9 mouse cellular contexts compared by ENCODE assay signal in genomic region chr15:85000984-85001982, GRCm38 (mm10). TPM values are rescaled to one million over a fixed set of nuclear protein-coding genes. Genes with fewer than 3 reads are reported as not detected.
A peak's percentile ranks its signal among the peaks of the same experiment; 100 is the strongest.
DNase-seq lines count a peak whose midpoint lies in the region; ATAC-seq and TF ChIP-seq lines count a peak whose summit lies in the region.
"Had no signal": no experiment of that assay in that cellular context is flagged by ENCODE, and none has a peak within 500 bp of the region (broad histone marks: within the 10 kb centered on the region; RNA-seq: fewer than 3 reads in every experiment).

No protein-coding gene starts in this region.

- no peak overlapping the region for H3K9ac ChIP-seq in forebrain, postnatal 0 days
- H3K9ac ChIP-seq in hindbrain, embryonic 13.5 days, result 0 out of 2 replicates have a peak overlapping the region, but pooled peaks have one; percentile 13
- H3K9ac ChIP-seq: limb, embryonic 12.5 days had no signal

- WGBS in forebrain, postnatal 0 days, result 20% methylated on average over 29 of the region's 29 CpGs
- WGBS in hindbrain, embryonic 13.5 days, result 21% methylated on average over 29 of the region's 29 CpGs

- no peak overlapping the region for H3K4me2 ChIP-seq in forebrain, postnatal 0 days (ENCODE audit: low read depth)
- H3K4me2 ChIP-seq in hindbrain, embryonic 13.5 days, result no peak overlapping the region
- H3K4me2 ChIP-seq: limb, embryonic 12.5 days had no signal

- H3K4me1 ChIP-seq in G1E (ENCODE audit: insufficient read depth, low read depth, low read length), result no peaks in the 10 kb centered on the region
- H3K4me1 ChIP-seq in forebrain, postnatal 0 days (ENCODE audit: insufficient read depth), result no peaks in the 10 kb centered on the region
- peaks cover 4% of the 10 kb centered on the region; the same call in 1 of the 2 replicates for H3K4me1 ChIP-seq in hindbrain, embryonic 13.5 days (replicated peaks)
- H3K4me1 ChIP-seq: limb, embryonic 12.5 days had no signal

- H3K4me3 ChIP-seq in G1E (ENCODE audit: low read depth, low read length), result no peak overlapping the region
- H3K4me3 ChIP-seq in forebrain, postnatal 0 days (ENCODE audit: low read depth, low read length), result no peak overlapping the region
- no peak overlapping the region for H3K4me3 ChIP-seq in hindbrain, embryonic 13.5 days
- H3K4me3 ChIP-seq: limb, embryonic 12.5 days had no signal

- H3K27ac ChIP-seq in forebrain, postnatal 0 days (ENCODE audit: low read depth, low read length), result no peak overlapping the region
- H3K27ac ChIP-seq in hindbrain, embryonic 13.5 days, result no peak overlapping the region
- H3K27ac ChIP-seq: limb, embryonic 12.5 days had no signal

- no peaks in the 10 kb centered on the region for H3K36me3 ChIP-seq in G1E (replicated peaks)
- H3K36me3 ChIP-seq in forebrain, postnatal 0 days (ENCODE audit: insufficient read depth), result no peaks in the 10 kb centered on the region
- H3K36me3 ChIP-seq in hindbrain, embryonic 13.5 days, result no peaks in the 10 kb centered on the region
- H3K36me3 ChIP-seq: limb, embryonic 12.5 days had no signal

- peak; percentile 53 for DNase-seq in G1E (ENCODE audit: low spot score)
- DNase-seq in brain, embryonic 14.5 days (ENCODE audit: low read depth), result peak; percentile 83
- peak; percentile 85 for DNase-seq in forebrain, postnatal 0 days
- DNase-seq in layer of hippocampus, postnatal 14 days (ENCODE audit: low spot score in 2 of 2), result peak; percentile 76 to 77
- DNase-seq in lung, postnatal 4 days, result peak; percentile 84 to 87
- peak; percentile 81 for DNase-seq in right cerebral cortex, postnatal 4 days
- peak; percentile 80 to 87 for DNase-seq in urinary bladder, postnatal 36 days (ENCODE audit: low spot score in 2 of 2)

- peaks cover 7% of the 10 kb centered on the region; the same call in 1 of the 2 replicates for H3K27me3 ChIP-seq in G1E (ENCODE audit: insufficient read depth, low read length)
- H3K27me3 ChIP-seq in forebrain, postnatal 0 days (ENCODE audit: insufficient read depth, low read length), result no peaks in the 10 kb centered on the region
- peaks cover 12% of the 10 kb centered on the region for H3K27me3 ChIP-seq in hindbrain, embryonic 13.5 days

- TF ChIP-seq CTCF in G1E (IDR thresholded peaks at IDR 0.05; ENCODE audit: low read depth, low read length), result peak; percentile 68
- peak; percentile 95 for TF ChIP-seq CTCF in brain, embryonic 14.5 days (IDR thresholded peaks at IDR 0.05; ENCODE audit: borderline replicate concordance, extremely low read depth, insufficient read depth, insufficient read length)
- peak; percentile 92 for TF ChIP-seq CTCF in forebrain, postnatal 0 days (IDR thresholded peaks at IDR 0.05; ENCODE audit: low read depth)

- peak; percentile 68 for ATAC-seq in G1E (ENCODE audit: extremely low read depth, insufficient number of reproducible peaks, low FRiP score, poor library complexity, severe bottlenecking)
- ATAC-seq in forebrain, postnatal 0 days, result peak; percentile 83
- ATAC-seq in hindbrain, embryonic 13.5 days (ENCODE audit: low FRiP score), result no peak

- TF ChIP-seq POLR2A in brain, embryonic 14.5 days (IDR thresholded peaks at IDR 0.05; ENCODE audit: borderline replicate concordance, extremely low read depth, insufficient read depth, insufficient read length, poor library complexity, severe bottlenecking), result no peak

- no peaks in the 10 kb centered on the region for H3K9me3 ChIP-seq in G1E (replicated peaks)
- H3K9me3 ChIP-seq in forebrain, postnatal 0 days (ENCODE audit: low read length), result no peaks in the 10 kb centered on the region
- no peaks in the 10 kb centered on the region for H3K9me3 ChIP-seq in hindbrain, embryonic 13.5 days
- H3K9me3 ChIP-seq: limb, embryonic 12.5 days had no signal

RNA-seq across cellular contexts. Expression of gene 5031439G07Rik, which starts 12.9 kb away (rescaled TPM):
- total RNA-seq in G1E (2014; fragmentation: Nextera tagmentation) (8.3 and 8.8 TPM in 2 replicates), G1E (2017) (13.1 and 13.4 TPM in 2 replicates)
- polyA plus RNA-seq in G1E (2012), result 41.8 and 43.8 TPM in 2 replicates
- 39.4 and 69.9 TPM in 2 replicates for polyA plus RNA-seq in brain, embryonic 14.5 days (2012; rRNA removed)
- 99.6 and 112 TPM in 2 replicates for total RNA-seq in forebrain, postnatal 0 days (2014; rRNA removed)
- 27.4 and 28.9 TPM in 2 replicates for polyA plus RNA-seq in forebrain, postnatal 0 days (2015; fragmentation: Nextera tagmentation; extraction: Ambion mirVana)
- polyA plus RNA-seq in hindbrain, embryonic 13.5 days (2015; fragmentation: Nextera tagmentation; extraction: Ambion mirVana), result 17.7 and 18.4 TPM in 2 replicates
- total RNA-seq in layer of hippocampus, postnatal 14 days (2021), result 100 to 1,000 TPM; 114 TPM

RNA-seq across cellular contexts. Expression of gene Upk3a, which starts 15.7 kb away (rescaled TPM):
- not detected in 2 replicates for total RNA-seq in G1E (2014; fragmentation: Nextera tagmentation)
- total RNA-seq in G1E (2017), result not detected in 2 replicates
- polyA plus RNA-seq in G1E (2012), result not detected in 2 replicates
- 0.28 and 0.53 TPM in 2 replicates for polyA plus RNA-seq in brain, embryonic 14.5 days (2012; rRNA removed)
- total RNA-seq in forebrain, postnatal 0 days (2014; rRNA removed), result 1.1 and 2.2 TPM in 2 replicates
- 1.3 and 1.4 TPM in 2 replicates for polyA plus RNA-seq in forebrain, postnatal 0 days (2015; fragmentation: Nextera tagmentation; extraction: Ambion mirVana)
- polyA plus RNA-seq in hindbrain, embryonic 13.5 days (2015; fragmentation: Nextera tagmentation; extraction: Ambion mirVana), result 0.26 and 0.66 TPM in 2 replicates
- not detected for total RNA-seq in layer of hippocampus, postnatal 14 days (2021)
- polyA plus RNA-seq: limb, embryonic 12.5 days had no signal

RNA-seq across cellular contexts. Expression of gene Fam118a, which starts 27.5 kb away (rescaled TPM):
- total RNA-seq in G1E (2014; fragmentation: Nextera tagmentation), result 13.9 and 17.2 TPM in 2 replicates
- total RNA-seq in G1E (2017), result 14.7 and 14.9 TPM in 2 replicates
- 4.4 and 6.9 TPM in 2 replicates for polyA plus RNA-seq in G1E (2012)
- polyA plus RNA-seq in brain, embryonic 14.5 days (2012; rRNA removed), result 14.3 and 15.9 TPM in 2 replicates
- total RNA-seq in forebrain, postnatal 0 days (2014; rRNA removed), result 27.9 and 32.8 TPM in 2 replicates
- polyA plus RNA-seq in forebrain, postnatal 0 days (2015; fragmentation: Nextera tagmentation; extraction: Ambion mirVana), result 27.2 and 30.6 TPM in 2 replicates
- 26.7 and 30.4 TPM in 2 replicates for polyA plus RNA-seq in hindbrain, embryonic 13.5 days (2015; fragmentation: Nextera tagmentation; extraction: Ambion mirVana)
- total RNA-seq in layer of hippocampus, postnatal 14 days (2021), result 10 to 100 TPM; 26.2 to 27.3 TPM
